Mouse (Mus musculus): ENCODE data around the gene D030056L22Rik.

GRCm38 (mm10) chr19:18749598-18750339, 36.8 kb downstream of the D030056L22Rik start, which contains the start of gene Trpm6:
- TF ChIP-seq CTCF (IDR thresholded peaks at IDR 0.05; ENCODE audit: insufficient read depth, low read length) (no peak), POLR2A (IDR thresholded peaks at IDR 0.05; ENCODE audit: borderline replicate concordance, extremely low read depth, low read depth, low read length) (no peak)

All from lung, adult 2 months (tissue).